Mouse (Mus musculus): Measurements from ENCODE around the gene Ccdc121.
A peak's percentile ranks its signal among the peaks of the same experiment; 100 is the strongest.

The Ccdc121 gene

GRCm38 (mm10) chr1:181511307-181511706 is at the start of gene Ccdc121:
Gene Ccdc121 (minus strand): TSS chr1:181511451.
- peak in 1 of 2 experiments; percentile 35 for DNase-seq

GRCm38 (mm10) chr1:181560325-181560724 is 49.1 kb upstream of the Ccdc121 start:
- no peak for DNase-seq

GRCm38 (mm10) chr1:181559655-181560054 is 48.4 kb upstream of the Ccdc121 start:
- no peak for DNase-seq

GRCm38 (mm10) chr1:181555475-181555874 is 44.2 kb upstream of the Ccdc121 start:
- no peak for DNase-seq

- DNase-seq = no peak
These were observed 41.5 kb upstream of the Ccdc121 start for GRCm38 (mm10) chr1:181552533-181553410.

GRCm38 (mm10) chr1:181550826-181551225 is 39.6 kb upstream of the Ccdc121 start:
- no peak for DNase-seq

GRCm38 (mm10) chr1:181549987-181550386 is 38.7 kb upstream of the Ccdc121 start:
- no peak for DNase-seq

GRCm38 (mm10) chr1:181545044-181545772 is 34.0 kb upstream of the Ccdc121 start:
- peak; percentile 66 to 67 for DNase-seq

- peak; percentile 45 to 84 for DNase-seq
These were observed 32.6 kb upstream of the Ccdc121 start for GRCm38 (mm10) chr1:181543711-181544383.

- peak; percentile 59 to 74 for DNase-seq
These were observed 28.9 kb upstream of the Ccdc121 start for GRCm38 (mm10) chr1:181539846-181540769.

GRCm38 (mm10) chr1:181537627-181538525 is 26.6 kb upstream of the Ccdc121 start:
- peak; percentile 36 to 48 for DNase-seq

- peak; percentile 45 to 53 for DNase-seq
These were observed 24.1 kb upstream of the Ccdc121 start for GRCm38 (mm10) chr1:181535165-181535873.

GRCm38 (mm10) chr1:181529368-181529767 is 18.1 kb upstream of the Ccdc121 start:
- DNase-seq = peak; percentile 92 to 94

- DNase-seq = peak in 1 of 2 experiments; percentile 29
These were observed 14.7 kb upstream of the Ccdc121 start for GRCm38 (mm10) chr1:181525996-181526395.

GRCm38 (mm10) chr1:181523831-181524230 is 12.6 kb upstream of the Ccdc121 start:
- no peak for DNase-seq

- no peak for DNase-seq
These were observed 10.3 kb upstream of the Ccdc121 start for GRCm38 (mm10) chr1:181521401-181522091.

GRCm38 (mm10) chr1:181519137-181519536 is 7.9 kb upstream of the Ccdc121 start:
- peak in 1 of 2 experiments; percentile 19 for DNase-seq

GRCm38 (mm10) chr1:181518046-181518445 is 6.8 kb upstream of the Ccdc121 start:
- no peak for DNase-seq

GRCm38 (mm10) chr1:181512430-181513129 is 1.3 kb upstream of the Ccdc121 start:
- no peak for DNase-seq
